Mouse (Mus musculus): ENCODE data around the gene Uso1.
A peak's percentile ranks its signal among the peaks of the same experiment; 100 is the strongest.
"Not testable (repeated sequence)": the region's sequence is repeated elsewhere in the genome, so short reads cannot be mapped to it uniquely, and the experiment has no call there.

Uso1 gene

DNA sequence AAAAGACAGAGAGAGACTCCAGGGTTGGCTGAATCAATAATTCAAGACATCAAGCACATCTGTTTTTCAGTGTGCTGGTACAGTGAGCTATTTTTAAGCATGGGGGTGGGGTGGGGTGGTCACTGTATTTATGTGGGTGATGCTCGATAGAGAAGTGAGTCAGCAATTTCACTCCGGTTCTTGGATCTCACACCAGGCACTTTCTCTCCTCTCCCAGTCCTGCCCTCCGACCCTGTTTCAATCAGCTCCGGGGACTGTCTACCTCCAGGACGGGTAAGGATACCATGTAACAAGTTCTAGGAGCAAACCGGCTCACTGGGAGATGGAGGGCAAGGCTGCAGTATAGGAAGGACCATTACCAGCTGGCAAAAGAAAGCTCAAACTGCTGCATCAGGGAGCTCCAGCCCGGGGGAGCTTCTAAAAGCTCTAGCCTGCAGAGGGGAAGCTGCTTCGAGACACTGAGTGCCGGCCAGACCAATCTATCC, 10.6 kb upstream of the Uso1 start:
- no peak for DNase-seq (ENCODE audit: extremely low spot score, low spot score)

DNA sequence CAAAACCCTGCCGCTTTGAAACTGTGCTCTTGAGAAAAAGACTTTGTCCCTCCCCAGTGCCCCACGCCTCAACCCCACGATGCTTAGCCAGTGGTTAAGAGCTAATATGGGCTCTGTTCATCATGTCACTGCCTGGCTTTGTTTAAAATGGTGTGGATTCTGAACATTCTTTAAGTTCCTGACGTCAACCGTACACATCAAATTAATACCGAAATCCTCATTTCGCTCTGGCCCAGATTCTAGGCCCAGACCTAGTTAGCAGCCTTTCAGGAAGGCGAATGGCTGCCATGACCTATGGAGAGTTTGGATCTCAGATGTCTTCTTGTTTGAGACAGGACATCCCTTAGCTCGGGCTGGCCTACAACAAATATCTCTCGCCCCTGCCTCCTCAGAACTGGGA, 10.0 kb upstream of the Uso1 start:
- no peak for DNase-seq (ENCODE audit: extremely low spot score, low spot score)

- peak; percentile 19 for DNase-seq (ENCODE audit: extremely low spot score, low spot score)
Measured at GRCm38 (mm10) chr5:92128570-92128969, 9.2 kb upstream of the Uso1 start.

DNA sequence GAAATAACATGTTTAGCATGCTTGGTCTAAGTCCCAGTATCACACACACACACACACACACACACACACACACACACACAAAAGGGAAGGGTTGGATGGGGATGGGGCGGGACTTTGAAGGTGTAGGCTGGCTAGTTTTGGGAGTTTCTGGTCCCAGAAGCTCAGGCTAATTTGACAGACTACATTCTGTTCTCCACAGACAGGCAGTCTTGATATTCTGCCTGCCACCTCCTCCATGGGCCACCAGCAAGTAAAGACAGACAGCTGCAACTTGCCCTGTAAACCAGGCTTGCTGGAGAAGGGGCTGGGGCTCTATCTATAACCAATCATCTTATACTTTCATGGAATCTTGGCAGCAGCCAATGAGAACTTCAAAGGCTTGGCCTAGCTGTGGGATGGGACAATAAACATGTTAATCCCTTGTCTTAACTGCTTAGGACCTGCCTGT, 8.4 kb upstream of the Uso1 start:
- no peak for DNase-seq (ENCODE audit: extremely low spot score, low spot score)

DNA sequence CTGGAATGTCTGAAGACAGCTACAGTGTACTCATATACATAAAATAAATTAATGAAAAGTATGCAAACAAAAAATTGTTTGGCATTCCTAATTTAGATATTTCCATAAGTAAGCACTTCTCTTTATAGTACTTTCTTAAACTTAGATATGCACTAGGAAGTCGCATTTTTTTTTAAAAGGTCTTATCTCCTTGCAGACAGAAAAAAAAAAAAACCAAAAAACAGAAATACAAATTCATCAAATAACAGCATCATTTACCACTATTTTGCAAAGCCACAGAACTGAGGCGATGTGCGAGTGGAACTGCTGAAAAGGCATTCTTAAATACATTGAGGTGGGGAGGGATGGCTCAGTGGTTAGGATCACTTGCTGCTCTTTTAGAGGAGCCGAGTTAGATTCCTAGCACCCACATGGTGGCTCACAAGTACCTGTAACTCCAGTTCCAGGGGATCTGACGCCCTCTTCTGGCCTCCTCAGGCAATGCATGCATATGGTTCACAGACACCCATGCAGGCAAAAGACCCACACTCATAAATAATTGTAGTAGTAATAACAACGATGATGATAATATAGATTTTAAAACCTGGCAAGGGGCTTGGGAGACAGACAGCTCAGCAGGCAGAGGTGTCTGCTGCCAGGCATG, 7.6 kb upstream of the Uso1 start:
- no peak for DNase-seq (ENCODE audit: extremely low spot score, low spot score)

DNA sequence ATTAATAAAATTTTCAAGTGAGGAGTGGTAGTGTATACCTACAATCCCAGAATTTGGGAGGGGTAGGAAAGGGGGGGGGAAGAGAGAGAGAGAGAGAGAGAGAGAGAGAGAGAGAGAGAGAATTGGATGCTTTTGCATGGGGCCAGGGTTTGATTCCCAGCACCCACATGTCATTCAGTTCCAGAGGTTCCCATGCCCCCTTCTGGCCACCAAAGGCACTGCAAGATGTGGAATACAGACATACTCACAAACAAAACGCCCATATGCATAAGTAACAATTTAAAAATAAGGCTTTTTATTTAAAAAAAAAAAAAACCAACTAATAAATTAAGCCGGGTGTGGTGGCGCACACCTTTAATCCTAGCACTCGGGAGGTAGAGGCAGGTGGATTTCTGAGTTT, 5.6 kb upstream of the Uso1 start:
- no peak for DNase-seq (ENCODE audit: extremely low spot score, low spot score)

DNA sequence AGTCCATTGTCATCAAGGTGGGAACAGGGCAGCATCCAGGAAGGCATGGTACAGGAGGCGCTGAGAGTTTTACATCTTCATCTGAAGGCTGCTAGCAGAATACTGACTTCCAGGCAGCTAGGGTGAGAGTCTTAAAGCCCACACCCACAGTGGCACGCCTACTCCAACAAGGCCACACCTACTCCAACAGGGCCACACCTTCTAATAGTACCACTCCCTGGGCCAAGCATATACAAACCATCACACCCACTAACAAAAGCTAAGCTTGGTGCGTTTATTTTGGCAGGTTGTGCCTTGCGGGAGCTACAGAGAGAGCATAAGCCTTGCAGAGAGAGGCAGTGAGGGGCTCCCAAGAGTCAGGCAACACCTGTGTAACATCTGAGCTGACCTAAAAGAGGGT, 4.7 kb upstream of the Uso1 start:
- DNase-seq (ENCODE audit: extremely low spot score, low spot score): not testable (repeated sequence)

GRCm38 (mm10) chr5:92134934-92135333, 2.8 kb upstream of the Uso1 start:
- no peak for DNase-seq (ENCODE audit: extremely low spot score, low spot score)

DNA sequence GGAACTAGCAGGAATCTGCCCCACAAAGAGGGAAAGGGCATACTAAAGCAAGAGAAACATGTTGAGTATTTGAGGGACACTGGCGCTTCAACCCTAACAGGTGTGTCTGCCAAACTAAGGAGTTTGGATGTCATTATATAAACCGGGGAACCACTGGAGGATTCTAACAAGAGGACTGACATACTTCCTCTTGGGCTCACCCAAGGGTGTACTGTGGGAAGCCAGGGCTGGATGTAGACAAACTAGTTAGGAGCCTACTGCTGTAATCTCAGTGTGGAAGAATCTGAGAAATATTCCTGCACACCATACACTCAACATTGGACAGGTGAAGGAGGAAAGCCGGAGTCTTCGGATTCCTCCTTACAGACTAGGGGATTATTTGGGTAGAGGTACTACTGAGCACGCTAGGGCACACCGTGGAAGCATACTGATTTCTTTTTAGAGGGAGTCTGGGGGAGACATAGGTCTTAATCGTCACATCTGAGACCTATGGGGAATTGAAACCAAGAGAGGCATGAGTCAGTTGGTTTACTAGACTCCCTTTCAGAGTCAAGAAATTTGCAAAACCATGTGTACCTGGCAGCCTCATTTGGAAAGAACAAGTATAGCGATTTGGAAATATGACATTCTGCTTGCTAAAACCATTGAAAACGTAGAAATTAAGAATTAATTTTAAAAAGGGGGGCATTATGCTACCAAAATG, 1.1 kb upstream of the Uso1 start:
- DNase-seq (ENCODE audit: extremely low spot score, low spot score): no peak

DNA sequence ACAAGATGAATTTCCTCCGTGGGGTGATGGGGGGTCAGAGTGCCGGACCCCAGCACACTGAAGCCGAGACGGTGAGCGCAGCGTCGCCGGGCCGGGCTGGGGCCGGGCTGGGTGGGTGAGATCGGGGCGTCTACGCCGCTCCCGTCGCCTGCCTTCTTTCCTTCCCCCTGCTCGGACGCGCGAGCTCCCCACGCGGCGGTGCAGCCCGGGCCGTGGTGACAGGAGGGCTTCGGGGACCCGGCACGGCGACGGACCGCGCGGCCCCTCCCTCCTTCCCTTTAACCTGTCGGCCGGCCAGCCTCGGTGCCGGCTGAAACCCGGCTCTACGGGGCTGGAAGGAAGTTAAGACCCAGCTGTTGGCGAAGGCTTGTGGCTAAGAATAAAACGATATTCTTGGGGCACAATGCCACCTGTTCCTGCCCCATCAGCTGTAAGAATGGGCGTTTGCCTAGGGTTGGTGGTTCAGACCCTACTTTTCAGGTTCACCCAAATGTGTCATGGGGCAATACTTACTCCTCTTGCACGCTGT, 419 bp downstream of the Uso1 start:
- DNase-seq (ENCODE audit: extremely low spot score, low spot score): no peak

DNA sequence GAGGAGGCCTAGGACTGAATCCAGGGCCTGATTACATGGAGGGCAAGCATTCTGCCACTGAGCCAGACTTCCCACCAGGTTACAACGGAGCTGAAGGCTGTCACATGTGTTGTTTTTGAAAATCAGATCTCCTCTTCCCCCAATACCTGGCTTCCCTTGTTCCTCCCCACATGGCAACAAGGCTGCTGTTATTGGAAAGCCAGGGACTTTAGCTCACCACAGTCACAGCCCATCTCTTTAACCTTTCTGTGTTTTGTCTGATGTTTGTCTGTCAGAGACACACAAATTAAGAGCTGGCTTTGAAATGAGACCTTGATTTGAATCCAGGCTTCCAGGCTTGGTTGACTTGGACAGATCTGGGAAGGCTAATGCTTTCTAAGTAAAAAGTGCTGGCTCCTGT, 1.5 kb downstream of the Uso1 start:
- no peak for DNase-seq (ENCODE audit: extremely low spot score, low spot score)

DNA sequence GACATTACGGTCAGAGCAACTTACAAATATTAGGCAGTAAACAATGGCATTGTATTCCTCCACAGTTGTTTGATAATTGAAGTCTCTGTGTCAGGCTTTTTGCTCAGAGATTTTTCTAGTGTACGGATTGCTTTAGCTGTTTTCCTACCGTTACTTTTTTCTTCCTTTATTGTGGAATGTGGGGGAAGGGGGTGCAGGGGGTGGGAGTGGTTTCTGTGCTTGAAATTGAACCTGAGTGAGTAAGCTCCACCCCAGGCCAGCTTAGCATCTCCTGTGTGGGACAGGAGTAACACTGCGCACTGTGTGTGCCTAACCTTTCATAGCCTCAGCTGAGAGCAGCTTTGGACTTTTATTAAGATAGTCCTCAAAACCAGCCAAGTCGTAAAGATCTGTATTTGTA, 4.0 kb downstream of the Uso1 start:
- no peak for DNase-seq (ENCODE audit: extremely low spot score, low spot score)

- no peak for DNase-seq (ENCODE audit: extremely low spot score, low spot score)
Measured at GRCm38 (mm10) chr5:92142481-92142880, 4.7 kb downstream of the Uso1 start.

GRCm38 (mm10) chr5:92143665-92144064, 5.9 kb downstream of the Uso1 start:
- DNase-seq (ENCODE audit: extremely low spot score, low spot score): no peak

DNA sequence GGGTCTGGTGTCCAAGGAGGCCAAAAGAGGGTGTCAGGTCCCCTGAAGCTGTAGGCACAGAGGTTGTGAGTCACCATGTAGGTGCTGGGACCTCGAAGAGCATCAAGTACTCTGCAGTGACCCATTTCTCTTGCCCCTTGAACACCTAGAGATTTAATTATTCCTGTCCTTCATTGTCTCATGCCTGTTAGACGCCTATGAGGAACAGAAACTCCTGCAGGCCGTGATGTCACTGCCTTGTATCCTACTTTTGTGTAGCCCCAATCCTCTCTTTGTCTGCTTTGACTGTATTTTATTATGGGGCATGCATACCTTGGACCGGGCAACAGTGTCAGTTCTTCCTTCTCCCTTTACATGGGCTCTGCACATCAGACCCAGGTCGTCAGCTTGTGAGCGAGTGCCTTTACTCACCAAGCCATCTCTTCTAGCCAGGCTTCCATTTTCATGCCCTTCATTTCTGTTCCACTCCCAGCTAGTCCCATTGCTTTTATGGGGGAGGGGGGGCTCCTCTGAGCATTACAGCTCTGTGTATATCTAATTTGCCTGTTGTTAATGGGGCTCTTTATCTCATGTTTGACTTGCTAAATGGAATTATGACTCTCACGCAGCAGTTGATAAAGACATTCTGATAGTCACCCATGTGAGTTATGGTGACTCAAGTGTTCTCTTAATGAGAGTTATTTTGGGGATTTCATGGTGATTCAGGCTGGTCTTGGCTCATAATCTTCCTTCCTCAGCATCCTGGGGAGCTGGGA, 7.4 kb downstream of the Uso1 start:
- no peak for DNase-seq (ENCODE audit: extremely low spot score, low spot score)

DNA sequence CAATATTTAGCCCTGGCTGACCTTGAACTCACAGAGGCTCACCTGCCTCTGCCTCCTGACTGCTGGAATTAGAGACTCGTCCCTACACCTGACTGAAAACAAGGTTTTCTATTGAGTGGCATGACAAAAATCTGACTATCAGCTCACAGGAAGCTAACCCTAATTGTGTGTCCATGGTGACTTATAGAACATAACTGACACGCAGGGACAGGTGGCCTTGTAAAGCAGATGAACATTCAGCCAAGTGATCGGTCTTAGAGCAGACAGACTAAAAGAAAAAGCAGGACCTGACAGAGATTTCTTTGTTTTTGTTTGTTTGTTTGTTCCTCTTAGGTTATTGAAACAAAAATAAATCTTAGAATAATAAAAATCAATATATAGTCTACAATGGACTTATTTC, 10.5 kb downstream of the Uso1 start:
- no peak for DNase-seq (ENCODE audit: extremely low spot score, low spot score)

- no peak for DNase-seq (ENCODE audit: extremely low spot score, low spot score)
Measured at GRCm38 (mm10) chr5:92149330-92149982, 11.7 kb downstream of the Uso1 start.

DNA sequence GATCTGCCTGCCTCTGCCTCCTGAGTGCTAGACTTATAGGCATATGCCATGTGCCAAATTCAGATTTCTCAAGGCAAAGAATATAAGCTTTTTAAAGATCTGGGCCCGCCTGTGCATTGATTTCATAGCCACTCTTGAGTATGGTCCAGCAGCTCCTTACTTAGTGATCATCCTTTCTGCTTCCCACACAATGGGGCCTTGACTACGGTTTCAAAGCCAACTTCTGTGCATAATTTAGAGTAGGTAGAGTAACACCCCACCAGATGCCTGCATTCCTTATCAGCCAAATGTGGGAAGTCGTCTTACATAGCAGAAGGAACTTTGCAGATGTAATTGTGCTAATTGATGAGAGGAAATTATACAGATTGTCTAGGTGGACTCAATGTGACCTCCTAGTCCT, 17.1 kb downstream of the Uso1 start:
- DNase-seq (ENCODE audit: extremely low spot score, low spot score): no peak

- DNase-seq (ENCODE audit: extremely low spot score, low spot score): no peak
Measured at GRCm38 (mm10) chr5:92165976-92166375, 28.2 kb downstream of the Uso1 start.

- no peak for DNase-seq (ENCODE audit: extremely low spot score, low spot score)
Measured at GRCm38 (mm10) chr5:92183071-92183830, 45.5 kb downstream of the Uso1 start.
